Mouse (Mus musculus) forebrain, embryonic 16.5 days (tissue): ENCODE measurements around the gene Pbld2. TPM values are rescaled to one million over a fixed set of nuclear protein-coding genes. Genes with fewer than 3 reads are reported as not detected.
A peak's percentile ranks its signal among the peaks of the same experiment; 100 is the strongest.

Source experiments
- ATAC-seq: fragments of 200-750 bp; cut with Nextera tagmentation; 2 replicates; pipeline ENCODE4 v1.8.0; 2017; ENCODE audit warnings: mild to moderate bottlenecking, moderate library complexity
- H3K27ac ChIP-seq: fragments of 300-500 bp; sonication (generic); 2 replicates; pipeline ENCODE4 v1.5.1; 2014; ENCODE audit warnings: low read length, control low read depth
- H3K27me3 ChIP-seq: fragments of 300-500 bp; sonication (generic); replicated peaks from 2 replicates; pipeline ENCODE4 v1.6.1; 2014; ENCODE audit warnings: low read length; ENCODE audit not compliant: control insufficient read depth, insufficient read depth
- H3K36me3 ChIP-seq: fragments of 300-500 bp; sonication (generic); 2 replicates; pipeline ENCODE4 v1.6.1; 2014; ENCODE audit not compliant: control insufficient read depth, insufficient read depth
- H3K4me1 ChIP-seq: fragments of 300-500 bp; sonication (generic); replicated peaks from 2 replicates; pipeline ENCODE4 v1.6.1; 2014; ENCODE audit warnings: low read length; ENCODE audit not compliant: control insufficient read depth, insufficient read depth
- H3K4me2 ChIP-seq: fragments of 300-500 bp; sonication (generic); 2 replicates; pipeline ENCODE4 v1.6.1; 2014; ENCODE audit warnings: mild to moderate bottlenecking, low read length, control low read depth
- H3K4me3 ChIP-seq: fragments of 300-500 bp; sonication (generic); replicated peaks from 2 replicates; pipeline ENCODE4 v1.5.1; 2014; ENCODE audit warnings: mild to moderate bottlenecking, low read length, control low read depth
- H3K9ac ChIP-seq: fragments of 300-500 bp; sonication (generic); replicated peaks from 2 replicates; pipeline ENCODE4 v1.6.1; 2014; ENCODE audit warnings: low read depth, low read length, control low read depth
- H3K9me3 ChIP-seq: fragments of 300-500 bp; sonication (generic); 2 replicates; pipeline ENCODE4 v1.6.1; 2016; ENCODE audit warnings: low read length; ENCODE audit not compliant: control insufficient read depth
- WGBS: fragments of 180-500 bp; shearing (Covaris S2); extraction: QIAGEN DNeasy Blood & Tissue Kit; methylation state at CpG from one replicate; pipeline ENCODE4 v1.1.7; 2014; 5-methylcytosine and 5-hydroxymethylcytosine counted together
- polyA plus RNA-seq: library from polyadenylated mRNA; unstranded; fragments of >200 nt; fragmentation: Nextera tagmentation; extraction: Ambion mirVana; gene quantifications from 2 replicates; pipeline ENCODE4 v1.2.1, GENCODE M21; 2015

The Pbld2 gene
- 1.3 and 1.7 TPM in 2 replicates for polyA plus RNA-seq

- Histone ChIP-seq H3K4me1 (peaks cover 46% of the 10 kb centered on the region), H3K27ac (peak within 1 kb of the TSS; percentile 100)
- peak; percentile 92 for ATAC-seq
Observed at GRCm38 (mm10) chr10:63023749-63024579, at the start of gene Pbld2, which contains the start of gene Hnrnph3. Pbld2 (plus strand) TSS chr10:63024315. Hnrnph3 (minus strand) TSS chr10:63024217.

DNA sequence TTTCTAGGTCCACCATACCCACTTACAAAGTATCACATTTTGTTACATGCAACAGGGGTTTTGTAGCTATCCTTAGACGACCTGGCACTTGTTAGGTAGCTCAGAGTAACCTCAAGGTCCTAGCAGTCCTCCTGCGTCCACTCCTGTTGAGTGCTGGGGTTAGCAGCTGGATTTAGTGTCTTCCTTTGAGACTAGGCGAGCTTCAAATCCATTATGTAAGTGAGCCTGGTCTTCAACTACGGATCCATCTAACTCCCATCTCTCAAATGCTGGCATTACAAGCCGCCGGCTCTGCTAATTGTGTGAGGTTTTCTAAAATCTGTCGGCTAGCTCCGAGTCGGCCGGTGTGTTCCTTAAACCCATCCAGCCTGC lies 44.5 kb upstream of the Pbld2 start:
- Histone ChIP-seq H3K27me3 (no peaks in the 10 kb centered on the region), H3K4me2 (peak overlapping the region; percentile 71), H3K4me3 (peak overlapping the region; percentile 85), H3K36me3 (peaks cover 4% of the 10 kb centered on the region; the same call in 1 of the 2 replicates), H3K27ac (peak overlapping the region; percentile 69), H3K9me3 (no peaks in the 10 kb centered on the region), H3K4me1 (peaks cover 12% of the 10 kb centered on the region), H3K9ac (peak overlapping the region; percentile 98)
- ATAC-seq, result no peak
- 7% methylated on average over 10 of the region's 10 CpGs for WGBS

More at GRCm38 (mm10) chr10:63023749-63024579, at the start of gene Pbld2, which contains the start of gene Hnrnph3:
- no peaks in the 10 kb centered on the region for H3K36me3 ChIP-seq
- H3K4me2 ChIP-seq, result peak within 1 kb of the TSS; percentile 81
- peak within 1 kb of the TSS; percentile 89 for H3K4me3 ChIP-seq
- WGBS, result under 1% methylated on average over 53 of the region's 69 CpGs
- no peaks in the 10 kb centered on the region for H3K9me3 ChIP-seq
- H3K9ac ChIP-seq, result peak within 1 kb of the TSS; percentile 99
- no peaks in the 10 kb centered on the region for H3K27me3 ChIP-seq

DNA sequence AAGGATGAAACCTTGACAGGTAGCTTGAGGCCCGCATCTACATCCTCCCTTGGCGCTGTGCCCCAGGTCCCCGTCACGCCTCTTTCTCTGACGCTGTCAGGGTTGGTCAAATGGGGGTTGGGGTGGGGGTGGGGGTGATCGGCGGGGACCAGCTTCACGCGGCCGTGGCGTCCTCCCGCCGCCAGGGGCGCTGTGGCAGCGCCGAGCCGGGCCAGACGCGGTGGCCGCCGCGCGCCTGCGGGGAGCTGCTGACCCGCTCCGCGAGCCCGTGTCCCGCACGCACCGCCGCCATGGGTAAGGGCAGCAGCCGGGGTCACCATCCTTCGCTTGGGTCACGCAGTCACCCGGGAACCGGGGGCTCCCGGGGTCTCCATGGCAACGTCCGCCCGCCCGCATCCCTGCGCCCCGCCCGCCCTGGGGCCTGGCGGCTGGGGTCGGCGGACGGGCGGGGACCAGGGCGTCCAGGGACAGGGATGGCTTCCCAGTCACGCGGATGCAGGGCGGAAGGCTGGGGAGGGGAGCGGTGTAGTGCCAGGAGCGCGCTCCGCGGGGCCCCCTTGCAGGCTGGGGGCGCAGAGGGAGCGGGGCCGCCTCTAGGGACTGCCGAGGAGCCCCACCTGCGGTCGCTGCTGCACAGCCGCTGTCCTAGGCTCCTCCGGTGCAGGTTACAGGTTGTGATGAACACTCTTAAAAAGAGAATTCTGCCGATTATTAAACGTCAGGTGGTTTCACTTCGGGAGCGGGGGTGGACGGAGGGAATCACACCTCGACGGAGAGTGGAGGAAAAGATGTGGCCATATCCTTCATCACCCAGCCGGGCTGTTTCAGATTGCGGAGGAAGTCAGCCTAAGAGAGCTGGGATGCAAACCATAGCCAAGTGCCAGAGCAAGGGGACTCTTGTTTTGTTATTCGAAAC lies 43.8 kb upstream of the Pbld2 start, which contains the start of gene Rufy2:
Rufy2 (plus strand) TSS at position 185 of the 916 bp plus-strand sequence.
- H3K4me3 ChIP-seq, result peak within 1 kb of the TSS; percentile 85
- H3K4me1 ChIP-seq, result peaks cover 12% of the 10 kb centered on the region
- H3K27ac ChIP-seq, result peak within 1 kb of the TSS; percentile 84
- H3K27me3 ChIP-seq, result no peaks in the 10 kb centered on the region
- peak within 1 kb of the TSS; percentile 98 for H3K9ac ChIP-seq
- peak within 1 kb of the TSS; percentile 71 for H3K4me2 ChIP-seq
- H3K9me3 ChIP-seq, result no peaks in the 10 kb centered on the region
- H3K36me3 ChIP-seq, result peaks cover 4% of the 10 kb centered on the region; the same call in 1 of the 2 replicates
- ATAC-seq, result peak; percentile 93
- WGBS, result 0% methylated on average over 70 of the region's 77 CpGs

- peaks cover 12% of the 10 kb centered on the region for H3K4me1 ChIP-seq
- ATAC-seq, result no peak
- peaks cover 9% of the 10 kb centered on the region for H3K36me3 ChIP-seq
- H3K4me3 ChIP-seq, result no peak overlapping the region
- H3K9me3 ChIP-seq, result no peaks in the 10 kb centered on the region
- no peak overlapping the region for H3K27ac ChIP-seq
- H3K9ac ChIP-seq, result no peak overlapping the region
- 95% methylated on average over 11 of the region's 11 CpGs for WGBS
- no peaks in the 10 kb centered on the region for H3K27me3 ChIP-seq
- no peak overlapping the region for H3K4me2 ChIP-seq
Observed at GRCm38 (mm10) chr10:62984072-62984471, 40.0 kb upstream of the Pbld2 start.

- no peak overlapping the region for H3K4me3 ChIP-seq
Observed at GRCm38 (mm10) chr10:62984495-62984894, 39.6 kb upstream of the Pbld2 start.

DNA sequence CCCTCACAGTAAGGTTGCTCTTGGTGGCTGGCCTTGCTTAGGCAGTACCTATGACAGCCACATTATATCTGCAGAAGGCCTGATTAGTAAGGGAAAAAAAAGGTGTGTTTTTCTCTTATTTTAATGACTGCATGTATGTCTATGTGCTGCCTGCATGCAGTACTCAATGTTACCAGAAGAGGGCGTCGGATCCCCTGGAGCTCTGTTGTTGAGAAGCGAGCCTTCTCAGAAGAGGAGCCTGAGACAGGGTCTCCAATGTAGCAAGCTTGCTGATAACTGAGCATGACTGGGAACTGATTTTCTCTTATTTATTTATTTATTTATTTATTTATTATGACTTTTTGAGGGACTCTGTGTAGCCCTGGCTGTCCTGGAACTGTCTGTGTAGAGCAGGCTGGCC lies 36.8 kb upstream of the Pbld2 start:
- WGBS, result 20% methylated on average over 3 of the region's 3 CpGs
- peaks cover 29% of the 10 kb centered on the region for H3K36me3 ChIP-seq
- H3K9me3 ChIP-seq, result no peaks in the 10 kb centered on the region
- ATAC-seq, result no peak
- H3K9ac ChIP-seq, result no peak overlapping the region
- H3K4me3 ChIP-seq, result no peak overlapping the region
- no peaks in the 10 kb centered on the region for H3K27me3 ChIP-seq
- H3K4me2 ChIP-seq, result no peak overlapping the region
- H3K27ac ChIP-seq, result no peak overlapping the region
- no peaks in the 10 kb centered on the region for H3K4me1 ChIP-seq

More at GRCm38 (mm10) chr10:62984495-62984894, 39.6 kb upstream of the Pbld2 start:
- peaks cover 11% of the 10 kb centered on the region for H3K4me1 ChIP-seq
- H3K36me3 ChIP-seq, result peaks cover 10% of the 10 kb centered on the region
- H3K4me2 ChIP-seq, result no peak overlapping the region
- no peaks in the 10 kb centered on the region for H3K9me3 ChIP-seq
- ATAC-seq, result no peak
- no peak overlapping the region for H3K9ac ChIP-seq
- no peaks in the 10 kb centered on the region for H3K27me3 ChIP-seq
- 91% methylated on average over 6 of the region's 6 CpGs for WGBS
- H3K27ac ChIP-seq, result no peak overlapping the region

- peaks cover 39% of the 10 kb centered on the region for H3K36me3 ChIP-seq
- no peak overlapping the region for H3K4me2 ChIP-seq
- H3K27ac ChIP-seq, result no peak overlapping the region
- no peaks in the 10 kb centered on the region for H3K4me1 ChIP-seq
- no peak overlapping the region for H3K4me3 ChIP-seq
- 94% methylated on average over 15 of the region's 15 CpGs for WGBS
- no peak for ATAC-seq
- H3K27me3 ChIP-seq, result no peaks in the 10 kb centered on the region
- H3K9ac ChIP-seq, result no peak overlapping the region
- no peaks in the 10 kb centered on the region for H3K9me3 ChIP-seq
Observed at GRCm38 (mm10) chr10:62990636-62991035, 33.5 kb upstream of the Pbld2 start.

GRCm38 (mm10) chr10:62993991-62994390 lies 30.1 kb upstream of the Pbld2 start:
- no peak overlapping the region for H3K27ac ChIP-seq
- no peak for ATAC-seq
- H3K9ac ChIP-seq, result no peak overlapping the region
- no peaks in the 10 kb centered on the region for H3K9me3 ChIP-seq
- no peak overlapping the region for H3K4me2 ChIP-seq
- H3K27me3 ChIP-seq, result no peaks in the 10 kb centered on the region
- H3K4me1 ChIP-seq, result no peaks in the 10 kb centered on the region
- 91% methylated on average over 7 of the region's 9 CpGs for WGBS
- H3K36me3 ChIP-seq, result peaks cover 54% of the 10 kb centered on the region
- no peak overlapping the region for H3K4me3 ChIP-seq

- Histone ChIP-seq H3K4me1 (no peaks in the 10 kb centered on the region), H3K27me3 (no peaks in the 10 kb centered on the region), H3K27ac (no peak overlapping the region), H3K9me3 (no peaks in the 10 kb centered on the region), H3K36me3 (peaks cover 38% of the 10 kb centered on the region), H3K4me2 (no peak overlapping the region), H3K4me3 (no peak overlapping the region), H3K9ac (no peak overlapping the region)
- WGBS, result 73% methylated on average over 9 of the region's 9 CpGs
- no peak for ATAC-seq
Observed at GRCm38 (mm10) chr10:63000584-63000983, 23.5 kb upstream of the Pbld2 start.
